Mouse (Mus musculus): ENCODE measurements at regions not wholly inside any gene's neighbourhood (a gene's known extent, or its start where the extent isn't known, plus 50 kb on each side); places are given as distances from the start of the nearest gene placed in this dataset.
A peak's percentile ranks its signal among the peaks of the same experiment; 100 is the strongest.

- Histone ChIP-seq H3K27me3 (ENCODE audit: control insufficient read depth, insufficient read depth, low read length) (no peaks in the 10 kb centered on the region), H3K27ac (ENCODE audit: insufficient read depth, low read length) (no peak overlapping the region), H3K4me3 (replicated peaks; ENCODE audit: insufficient read depth, low read depth, low read length) (no peak overlapping the region), H3K4me1 (ENCODE audit: control insufficient read depth, insufficient read depth, low read length) (peaks cover 3% of the 10 kb centered on the region; the same call in 1 of the 2 replicates)
- TF ChIP-seq CTCF (IDR thresholded peaks at IDR 0.05; ENCODE audit: borderline replicate concordance, insufficient read depth, low read depth, low read length) (no peak), POLR2A (IDR thresholded peaks at IDR 0.05; ENCODE audit: borderline replicate concordance, insufficient read depth, low read length) (no peak)
- DNase-seq, result no peak
- 41% methylated on average over 5 of the region's 5 CpGs for WGBS
These were observed 163.1 kb downstream of the Uaca start for GRCm38 (mm10) chr9:60957438-60957837.

- TF ChIP-seq CTCF (IDR thresholded peaks at IDR 0.05; ENCODE audit: borderline replicate concordance, insufficient read depth, low read depth, low read length), result no peak
- TF ChIP-seq POLR2A (IDR thresholded peaks at IDR 0.05; ENCODE audit: borderline replicate concordance, insufficient read depth, low read length), result no peak
- WGBS, result 93% methylated on average over 6 of the region's 6 CpGs
- DNase-seq, result no peak
These were observed 165.2 kb downstream of the Uaca start for GRCm38 (mm10) chr9:60959537-60959936.

GRCm38 (mm10) chr9:60962086-60962485 lies 167.7 kb downstream of the Uaca start:
- Histone ChIP-seq H3K4me3 (replicated peaks; ENCODE audit: insufficient read depth, low read depth, low read length) (no peak overlapping the region), H3K27ac (ENCODE audit: insufficient read depth, low read length) (no peak overlapping the region), H3K4me1 (ENCODE audit: control insufficient read depth, insufficient read depth, low read length) (peaks cover 3% of the 10 kb centered on the region; the same call in 1 of the 2 replicates), H3K27me3 (ENCODE audit: control insufficient read depth, insufficient read depth, low read length) (no peaks in the 10 kb centered on the region)
- TF ChIP-seq POLR2A (IDR thresholded peaks at IDR 0.05; ENCODE audit: borderline replicate concordance, insufficient read depth, low read length) (no peak), CTCF (IDR thresholded peaks at IDR 0.05; ENCODE audit: borderline replicate concordance, insufficient read depth, low read depth, low read length) (no peak)
- WGBS, result 94% methylated on average over 4 of the region's 4 CpGs
- no peak for DNase-seq

More at GRCm38 (mm10) chr9:60959537-60959936, 165.2 kb downstream of the Uaca start:
- Histone ChIP-seq H3K27me3 (ENCODE audit: control insufficient read depth, insufficient read depth, low read length) (no peaks in the 10 kb centered on the region), H3K4me1 (ENCODE audit: control insufficient read depth, insufficient read depth, low read length) (peaks cover 3% of the 10 kb centered on the region; the same call in 1 of the 2 replicates), H3K4me3 (replicated peaks; ENCODE audit: insufficient read depth, low read depth, low read length) (no peak overlapping the region), H3K27ac (ENCODE audit: insufficient read depth, low read length) (no peak overlapping the region)

- Histone ChIP-seq H3K4me1 (ENCODE audit: control insufficient read depth, insufficient read depth, low read length) (no peaks in the 10 kb centered on the region), H3K27ac (ENCODE audit: insufficient read depth, low read length) (no peak overlapping the region), H3K27me3 (ENCODE audit: control insufficient read depth, insufficient read depth, low read length) (no peaks in the 10 kb centered on the region), H3K4me3 (replicated peaks; ENCODE audit: insufficient read depth, low read depth, low read length) (no peak overlapping the region)
- DNase-seq, result no peak
- TF ChIP-seq CTCF (IDR thresholded peaks at IDR 0.05; ENCODE audit: borderline replicate concordance, insufficient read depth, low read depth, low read length) (no peak), POLR2A (IDR thresholded peaks at IDR 0.05; ENCODE audit: borderline replicate concordance, insufficient read depth, low read length) (no peak)
- WGBS, result 95% methylated on average over 1 of the region's 1 CpGs
These were observed 171.3 kb downstream of the Uaca start for GRCm38 (mm10) chr9:60965641-60966040.

DNA sequence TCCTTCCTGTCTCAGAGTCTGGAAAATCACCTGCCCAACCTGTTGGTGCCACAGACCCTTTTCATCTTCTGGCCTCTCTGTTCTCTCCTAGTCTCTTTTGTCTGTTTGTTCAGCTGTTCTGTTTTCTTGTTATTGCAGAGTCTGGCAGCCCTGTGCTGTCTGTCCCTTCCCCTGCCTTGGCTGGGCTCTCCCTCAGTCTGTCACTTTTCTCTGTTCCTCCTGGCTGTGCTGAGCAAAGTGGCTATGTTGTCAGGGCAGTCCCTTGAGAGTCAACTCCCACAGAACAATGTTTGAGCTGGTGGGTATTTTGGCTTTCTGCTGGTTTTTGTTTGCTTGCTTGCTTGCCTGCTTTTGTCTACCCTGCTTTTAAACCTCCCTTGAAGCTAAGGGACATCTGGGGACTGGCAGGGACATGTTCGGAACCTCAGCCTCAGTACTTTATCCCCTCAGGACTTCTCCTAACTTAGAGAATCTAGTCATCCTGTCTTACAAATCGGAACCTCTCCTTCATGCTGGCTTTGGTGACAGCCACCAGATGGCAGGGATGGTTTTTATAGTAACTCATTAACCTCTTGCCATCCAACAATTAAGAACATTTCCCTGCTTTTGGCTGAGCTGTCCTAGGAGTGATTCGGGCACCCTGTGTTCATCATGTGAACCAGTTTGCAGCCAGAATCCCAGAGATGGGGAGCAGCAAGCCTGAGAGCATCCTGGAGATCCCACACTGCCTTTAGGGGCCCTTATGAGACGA lies 174.1 kb downstream of the Uaca start:
- TF ChIP-seq CTCF (IDR thresholded peaks at IDR 0.05; ENCODE audit: borderline replicate concordance, insufficient read depth, low read depth, low read length) (peak; percentile 41; the same call in 1 of the 2 replicates), POLR2A (IDR thresholded peaks at IDR 0.05; ENCODE audit: borderline replicate concordance, insufficient read depth, low read length) (no peak)
- Histone ChIP-seq H3K27ac (ENCODE audit: insufficient read depth, low read length) (no peak overlapping the region), H3K27me3 (ENCODE audit: control insufficient read depth, insufficient read depth, low read length) (peaks cover 2% of the 10 kb centered on the region; the same call in 1 of the 2 replicates), H3K4me3 (replicated peaks; ENCODE audit: insufficient read depth, low read depth, low read length) (no peak overlapping the region), H3K4me1 (ENCODE audit: control insufficient read depth, insufficient read depth, low read length) (no peaks in the 10 kb centered on the region)
- 11% methylated on average over 4 of the region's 4 CpGs for WGBS
- peak; percentile 23 to 55 for DNase-seq

DNA sequence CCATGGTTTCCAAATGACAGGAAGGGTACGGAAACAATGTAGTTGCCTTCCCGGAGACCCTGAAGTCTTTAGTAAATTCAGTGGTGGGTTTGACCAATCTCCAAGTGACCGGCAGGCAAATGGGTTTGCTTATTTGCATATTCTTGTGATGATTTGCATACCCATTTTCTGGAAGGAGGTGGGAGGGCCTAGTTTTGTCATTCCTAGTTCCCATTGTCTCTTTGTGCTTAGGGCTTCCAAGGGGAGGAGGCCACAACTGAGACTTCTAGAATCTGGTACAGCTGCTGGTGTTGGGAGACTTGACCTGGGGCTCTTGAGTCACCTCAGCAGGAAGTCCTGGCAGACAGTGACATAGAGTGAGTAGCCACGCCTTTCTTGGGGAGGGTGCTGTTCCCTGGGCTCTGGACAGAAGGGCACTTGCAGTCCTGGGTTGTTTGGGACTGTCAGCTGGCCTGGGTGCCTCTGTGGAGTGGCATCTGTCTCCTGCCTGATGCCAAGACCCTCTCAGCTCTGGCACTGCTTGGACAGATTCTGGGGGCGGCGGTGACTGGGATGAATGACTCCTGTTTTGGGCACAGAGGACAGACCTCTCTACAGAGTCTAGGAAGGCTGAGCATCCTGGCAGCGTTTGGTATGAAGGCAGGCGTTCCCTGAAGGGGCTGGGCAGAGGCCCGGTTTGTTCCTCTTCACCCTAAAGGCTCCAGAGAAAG lies 178.0 kb downstream of the Uaca start:
- 60% methylated on average over 9 of the region's 9 CpGs for WGBS
- H3K4me1 ChIP-seq (ENCODE audit: control insufficient read depth, insufficient read depth, low read length), result no peaks in the 10 kb centered on the region
- no peak overlapping the region for H3K27ac ChIP-seq (ENCODE audit: insufficient read depth, low read length)
- no peak for TF ChIP-seq CTCF (IDR thresholded peaks at IDR 0.05; ENCODE audit: borderline replicate concordance, insufficient read depth, low read depth, low read length)
- no peak for TF ChIP-seq POLR2A (IDR thresholded peaks at IDR 0.05; ENCODE audit: borderline replicate concordance, insufficient read depth, low read length)
- peaks cover 2% of the 10 kb centered on the region; the same call in 1 of the 2 replicates for H3K27me3 ChIP-seq (ENCODE audit: control insufficient read depth, insufficient read depth, low read length)
- no peak for DNase-seq
- no peak overlapping the region for H3K4me3 ChIP-seq (replicated peaks; ENCODE audit: insufficient read depth, low read depth, low read length)

- 96% methylated on average over 1 of the region's 1 CpGs for WGBS
These were observed 180.2 kb downstream of the Uaca start for GRCm38 (mm10) chr9:60974546-60974945.

More at GRCm38 (mm10) chr9:60974546-60974945, 180.2 kb downstream of the Uaca start:
- Histone ChIP-seq H3K4me1 (ENCODE audit: control insufficient read depth, insufficient read depth, low read length) (no peaks in the 10 kb centered on the region), H3K27ac (ENCODE audit: insufficient read depth, low read length) (no peak overlapping the region), H3K4me3 (replicated peaks; ENCODE audit: insufficient read depth, low read depth, low read length) (no peak overlapping the region), H3K27me3 (ENCODE audit: control insufficient read depth, insufficient read depth, low read length) (peaks cover 2% of the 10 kb centered on the region; the same call in 1 of the 2 replicates)
- DNase-seq, result no peak
- TF ChIP-seq CTCF (IDR thresholded peaks at IDR 0.05; ENCODE audit: borderline replicate concordance, insufficient read depth, low read depth, low read length) (no peak), POLR2A (IDR thresholded peaks at IDR 0.05; ENCODE audit: borderline replicate concordance, insufficient read depth, low read length) (no peak)

Measured in cerebellum, adult 2 months (tissue).